Mouse (Mus musculus): Measurements from ENCODE around the gene Adgrg1.

The Adgrg1 gene

DNA sequence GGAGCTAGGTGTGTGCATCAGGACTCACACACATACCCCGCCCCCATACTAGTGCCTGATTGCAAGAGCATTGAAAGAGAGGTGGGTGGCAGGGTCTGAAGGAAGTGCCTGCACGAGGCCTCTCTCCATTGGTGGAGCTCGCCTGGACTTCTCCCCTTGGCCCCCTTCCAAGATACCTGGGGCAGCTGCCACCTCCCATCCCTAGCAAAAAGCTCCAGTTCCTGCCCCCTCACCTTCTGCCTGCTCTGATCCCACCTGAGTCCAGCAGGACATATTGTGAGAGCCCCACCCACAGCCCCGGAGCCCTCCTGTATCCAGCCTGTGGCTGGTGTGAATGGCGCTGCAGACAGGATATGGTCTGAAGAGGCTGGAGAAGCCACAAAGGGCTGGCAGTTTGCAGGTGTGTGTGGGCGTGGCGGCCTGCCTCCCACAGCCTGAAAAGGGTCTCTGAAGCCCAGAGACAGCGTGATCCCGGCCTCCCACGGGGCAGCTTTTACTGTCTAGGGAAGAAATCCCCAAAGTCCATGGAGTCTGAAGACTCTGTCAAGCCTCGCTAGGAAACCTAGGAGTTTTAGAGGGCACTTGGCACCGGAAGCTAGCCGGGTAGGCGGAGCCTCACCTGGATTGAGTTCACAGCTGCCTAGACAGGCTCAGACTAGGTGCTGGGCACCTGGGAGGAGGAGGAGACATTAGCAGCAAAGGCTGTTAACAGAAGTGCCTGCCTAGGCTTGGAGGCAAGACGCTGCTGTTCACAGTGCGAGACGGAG lies 2.3 kb downstream of the Adgrg1 start:
- in situ Hi-C loops (cut with MseI, MboI) = no loop called here

DNA sequence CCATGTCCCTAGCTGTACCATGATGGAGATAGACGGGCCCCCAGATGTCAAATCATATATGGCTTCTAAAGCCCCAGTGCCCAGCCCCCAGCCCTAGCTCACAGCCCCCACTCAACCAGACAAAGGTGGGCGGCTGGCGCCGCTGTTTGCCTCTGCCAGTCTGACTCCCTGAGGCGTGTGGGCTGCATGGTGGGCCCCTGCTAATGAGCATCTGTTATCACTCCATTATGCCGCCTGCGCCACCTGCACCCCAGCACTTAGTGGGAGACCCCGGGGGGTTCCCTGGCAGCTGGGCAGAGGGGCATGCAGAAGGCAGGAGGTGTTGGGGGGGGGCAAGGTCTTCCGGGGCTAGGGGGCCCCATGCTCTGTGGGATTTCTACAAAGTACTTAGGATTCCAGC lies 3.6 kb downstream of the Adgrg1 start:
- in situ Hi-C loops (cut with MseI, MboI) = no loop called here

DNA sequence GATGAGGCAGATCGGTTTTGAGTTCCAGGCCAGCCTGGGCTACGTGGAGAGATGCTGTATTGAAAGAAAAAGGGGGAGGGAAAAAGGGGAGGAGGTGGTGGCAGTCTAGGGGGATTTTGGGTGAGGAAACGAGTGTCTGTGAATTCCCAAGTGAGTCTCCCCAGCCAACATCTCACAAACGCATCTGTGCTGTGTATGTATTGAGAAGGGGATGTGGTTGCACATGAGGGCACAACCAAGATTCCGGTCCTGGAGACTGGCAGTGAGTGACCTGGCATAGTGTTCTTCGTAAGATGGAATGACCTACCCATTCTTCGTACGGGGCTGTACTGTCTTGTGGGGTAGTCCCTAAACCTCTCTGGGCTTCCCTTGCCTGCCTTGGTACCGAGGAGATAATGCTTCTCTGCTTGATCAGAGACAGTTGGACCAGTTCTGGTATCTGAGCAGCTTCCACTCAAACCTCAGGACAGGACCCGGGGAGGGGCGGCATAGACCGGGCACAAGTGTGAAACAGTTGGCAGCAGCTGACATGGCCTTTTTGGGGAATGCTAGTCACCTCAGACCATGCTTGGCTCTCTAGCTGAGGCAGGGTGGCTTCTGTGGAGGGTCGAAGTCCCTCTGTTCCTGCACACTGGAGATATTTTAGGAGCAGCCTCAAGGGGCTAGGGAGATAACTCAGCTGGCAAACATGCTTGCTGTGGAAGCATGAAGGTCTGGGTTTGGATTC lies 4.2 kb downstream of the Adgrg1 start:
- in situ Hi-C loops (cut with MseI, MboI) = no loop called here

DNA sequence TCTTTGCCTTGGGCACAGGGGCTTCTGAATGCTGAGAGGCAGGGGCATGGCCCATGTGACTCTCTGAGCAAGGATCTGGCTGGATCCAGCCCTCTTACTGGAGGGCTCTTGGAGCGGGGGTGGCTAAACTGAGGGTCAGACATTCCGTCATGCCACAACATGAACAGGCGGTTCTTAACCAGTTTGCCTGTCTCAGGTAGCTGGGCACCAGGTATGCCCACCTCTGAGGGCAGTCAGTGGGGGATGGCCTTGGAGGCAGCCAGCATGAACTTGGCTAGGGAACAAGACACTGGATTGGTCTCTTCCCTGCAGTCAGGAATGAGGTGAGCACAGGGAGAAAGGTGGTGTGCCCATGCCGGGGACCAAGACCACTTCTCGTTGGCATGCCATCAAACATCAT lies 5.6 kb downstream of the Adgrg1 start:
- in situ Hi-C loops (cut with MseI, MboI) = no loop called here

DNA sequence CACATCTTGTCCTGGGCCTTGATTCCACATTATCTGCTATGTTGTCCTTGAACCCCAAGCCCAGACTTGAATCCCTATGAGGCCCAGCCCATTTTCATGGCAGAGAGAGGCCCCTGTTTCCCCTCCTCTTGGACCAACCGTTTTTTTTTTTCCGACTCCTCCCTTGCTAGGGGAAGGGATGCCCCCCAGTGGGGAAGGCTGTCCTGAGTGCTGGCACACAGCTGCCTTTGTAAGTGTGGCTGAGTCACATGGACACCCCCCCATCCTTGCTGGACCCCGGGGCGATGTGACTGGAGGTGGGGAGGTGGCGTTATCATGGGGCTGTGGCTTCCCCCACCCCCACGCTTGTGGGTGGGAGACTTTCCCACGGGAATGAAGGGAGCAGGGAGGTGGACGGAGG lies 6.4 kb downstream of the Adgrg1 start:
- in situ Hi-C loops (cut with MseI, MboI) = no loop called here

DNA sequence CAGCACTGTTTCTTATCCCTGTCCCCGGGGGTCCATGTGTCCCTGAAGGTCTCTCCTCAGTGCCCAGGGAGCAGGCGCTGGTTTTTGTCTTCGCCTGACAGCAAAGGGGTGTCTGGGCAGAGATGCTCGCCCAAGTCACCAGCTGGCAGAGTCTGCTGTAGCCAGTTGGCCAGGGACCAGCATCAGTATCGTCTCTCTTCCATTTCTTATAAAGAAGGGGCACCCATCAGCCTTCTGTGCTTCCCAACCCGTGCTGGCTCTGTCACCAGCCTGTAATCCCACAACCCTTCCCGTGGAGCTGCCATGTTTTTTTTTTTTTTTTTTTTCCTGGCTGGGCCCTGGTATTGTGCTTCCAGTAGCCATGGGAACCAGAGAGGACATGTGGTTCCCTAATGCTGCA lies 7.3 kb downstream of the Adgrg1 start:
- in situ Hi-C loops (cut with MseI, MboI) = no loop called here

DNA sequence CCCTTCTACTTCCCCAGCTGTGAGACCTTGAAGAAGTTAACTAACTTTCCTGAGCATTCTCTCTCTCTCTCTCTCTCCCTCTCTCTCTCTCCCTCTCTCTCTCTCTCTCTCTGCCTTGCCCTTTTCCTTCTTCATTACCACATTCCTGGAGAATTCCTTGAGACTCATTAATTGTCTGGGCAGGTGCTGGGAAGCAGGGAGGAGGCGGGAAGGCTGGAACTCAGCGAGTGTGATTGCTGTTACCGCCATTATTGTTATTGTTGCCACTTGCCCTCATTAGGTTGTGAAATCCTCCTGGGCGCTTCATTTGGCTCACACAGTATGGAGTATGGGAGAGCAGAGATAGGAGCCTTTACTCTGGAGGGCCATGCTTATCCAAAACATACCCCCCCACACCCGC lies 8.6 kb downstream of the Adgrg1 start:
- in situ Hi-C loops (cut with MseI, MboI) = no loop called here

DNA sequence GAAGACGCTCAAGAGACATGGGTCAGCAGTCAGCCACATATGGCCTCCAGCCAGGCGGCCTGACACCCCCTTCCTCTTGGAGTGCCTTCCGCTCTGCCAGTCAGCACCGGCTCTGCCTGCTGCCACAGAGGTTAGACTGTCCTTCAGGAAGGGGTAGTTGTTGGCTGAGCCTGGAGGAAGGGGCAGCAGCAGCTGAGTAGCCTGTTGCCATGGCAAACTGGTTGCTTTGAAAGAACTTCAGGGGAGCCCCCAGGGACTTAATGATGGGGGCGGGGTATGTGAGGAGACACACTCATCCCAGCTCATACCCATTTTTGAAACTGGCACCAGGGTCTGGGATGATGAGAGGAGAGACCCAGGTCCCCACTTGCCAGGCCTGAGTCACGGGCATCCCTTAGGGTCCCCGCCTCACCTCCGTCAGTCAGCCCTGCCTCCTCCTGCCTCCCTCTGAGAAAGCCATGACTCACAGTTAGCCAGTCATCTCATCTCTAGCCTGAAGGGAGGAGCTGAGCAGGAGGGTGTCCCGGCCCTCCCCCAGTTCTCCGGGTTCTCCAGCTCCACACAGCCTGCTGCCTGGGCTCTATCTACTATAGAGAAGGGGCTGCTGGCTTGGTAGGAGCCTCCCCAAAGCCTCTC lies 9.4 kb downstream of the Adgrg1 start:
- in situ Hi-C loops (cut with MseI, MboI) = no loop called here

DNA sequence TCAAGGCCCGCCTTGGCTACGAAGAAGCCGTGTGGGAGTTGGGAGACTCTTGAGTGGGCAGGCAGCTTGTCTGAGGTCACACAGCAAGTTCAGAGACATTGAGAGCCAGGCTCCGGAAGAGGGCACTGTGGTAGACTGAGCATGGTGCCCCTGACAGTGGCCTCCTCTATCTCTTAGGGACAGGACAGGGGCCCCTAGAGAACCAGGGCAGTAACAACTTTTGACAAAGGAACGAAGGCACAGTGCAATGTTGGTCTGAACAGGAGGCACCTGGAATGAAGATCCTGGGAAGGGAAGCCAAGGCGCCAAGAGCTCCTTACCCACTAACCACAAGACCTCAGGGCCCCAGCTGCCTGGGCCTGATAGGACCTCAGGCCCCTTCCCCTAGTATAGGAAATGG lies 10.5 kb downstream of the Adgrg1 start:
- in situ Hi-C loops (cut with MseI, MboI) = no loop called here

DNA sequence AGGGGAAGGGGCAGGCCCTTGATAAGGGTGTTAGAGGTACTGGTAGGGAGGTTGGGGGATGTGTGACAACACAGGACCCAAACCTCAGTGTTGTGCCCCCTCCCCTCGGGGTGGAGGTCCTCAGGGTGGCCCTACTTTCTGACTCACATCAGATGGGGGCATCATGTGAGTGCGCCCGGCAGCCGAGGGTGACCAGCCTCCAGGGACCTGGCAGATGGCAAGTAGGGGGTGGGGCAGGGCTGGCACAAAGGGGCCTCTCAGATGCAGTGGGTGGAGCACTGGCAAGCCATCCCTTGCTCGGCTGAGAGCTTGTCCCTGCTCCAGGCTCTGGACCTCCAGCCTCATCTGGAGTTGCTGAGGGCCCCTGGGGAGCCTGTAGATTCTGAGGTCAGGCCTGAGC lies 12.1 kb downstream of the Adgrg1 start:
- in situ Hi-C loops (cut with MseI, MboI) = no loop called here

DNA sequence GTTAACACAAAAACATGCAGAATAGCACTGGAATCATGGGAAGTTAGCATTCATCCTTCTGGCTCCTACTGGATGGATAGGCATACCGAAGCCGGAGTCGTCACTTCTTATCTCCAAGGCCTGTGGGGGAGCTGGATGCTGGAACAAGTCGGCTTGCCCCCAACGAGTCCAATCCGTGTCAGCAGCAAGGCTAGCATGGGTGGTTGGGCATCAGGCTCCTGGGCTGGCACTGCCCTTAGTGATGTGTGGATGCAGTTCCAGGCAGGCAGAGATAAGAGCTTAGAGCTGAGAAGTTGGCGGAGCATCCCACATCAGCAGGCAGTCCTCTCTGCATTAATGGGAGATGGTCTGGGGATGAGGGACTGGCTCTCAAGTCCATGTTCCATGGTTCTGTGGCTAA lies 13.0 kb downstream of the Adgrg1 start:
- in situ Hi-C loops (cut with MseI, MboI) = no loop called here

DNA sequence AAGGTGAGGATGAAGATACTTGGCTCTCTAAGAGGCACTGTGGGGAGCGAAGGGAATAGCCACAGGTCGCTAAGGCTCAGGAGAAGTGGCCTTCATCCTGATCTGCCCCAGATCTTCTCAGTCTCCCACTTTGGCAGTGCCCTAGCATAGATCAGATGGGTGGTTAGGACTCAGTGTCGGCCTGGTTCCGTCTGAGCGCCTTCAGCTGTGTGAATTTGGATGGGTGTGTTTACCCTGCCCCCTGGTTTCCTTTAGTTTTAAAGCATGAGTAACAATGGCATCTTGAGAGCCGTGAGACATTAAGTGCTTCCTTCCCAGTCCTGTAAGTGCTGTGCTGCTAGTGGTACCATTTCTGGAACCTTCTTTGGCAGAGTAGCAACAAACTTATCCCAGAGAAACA lies 14.1 kb downstream of the Adgrg1 start:
- in situ Hi-C loops (cut with MseI, MboI) = no loop called here

DNA sequence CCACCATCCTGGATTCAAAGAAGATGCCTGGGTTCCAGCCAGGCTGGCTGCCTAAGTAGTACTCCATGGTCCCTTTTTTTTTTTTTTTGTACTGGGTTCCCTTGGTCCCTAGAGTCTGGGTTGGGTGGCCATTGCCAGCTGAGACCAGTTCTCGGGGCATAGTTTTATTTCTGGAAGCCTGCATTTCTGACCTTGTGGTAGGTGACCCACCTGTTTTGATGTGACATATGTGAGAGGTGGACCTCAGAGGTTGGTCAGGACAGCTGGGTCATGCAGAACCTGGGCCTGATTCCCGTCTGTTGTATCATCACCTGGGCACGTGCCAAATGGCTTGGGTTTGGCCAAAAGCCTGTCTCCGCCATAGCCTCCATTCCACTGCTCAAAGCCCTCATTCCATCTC lies 15.2 kb downstream of the Adgrg1 start:
- in situ Hi-C loops (cut with MseI, MboI) = no loop called here

DNA sequence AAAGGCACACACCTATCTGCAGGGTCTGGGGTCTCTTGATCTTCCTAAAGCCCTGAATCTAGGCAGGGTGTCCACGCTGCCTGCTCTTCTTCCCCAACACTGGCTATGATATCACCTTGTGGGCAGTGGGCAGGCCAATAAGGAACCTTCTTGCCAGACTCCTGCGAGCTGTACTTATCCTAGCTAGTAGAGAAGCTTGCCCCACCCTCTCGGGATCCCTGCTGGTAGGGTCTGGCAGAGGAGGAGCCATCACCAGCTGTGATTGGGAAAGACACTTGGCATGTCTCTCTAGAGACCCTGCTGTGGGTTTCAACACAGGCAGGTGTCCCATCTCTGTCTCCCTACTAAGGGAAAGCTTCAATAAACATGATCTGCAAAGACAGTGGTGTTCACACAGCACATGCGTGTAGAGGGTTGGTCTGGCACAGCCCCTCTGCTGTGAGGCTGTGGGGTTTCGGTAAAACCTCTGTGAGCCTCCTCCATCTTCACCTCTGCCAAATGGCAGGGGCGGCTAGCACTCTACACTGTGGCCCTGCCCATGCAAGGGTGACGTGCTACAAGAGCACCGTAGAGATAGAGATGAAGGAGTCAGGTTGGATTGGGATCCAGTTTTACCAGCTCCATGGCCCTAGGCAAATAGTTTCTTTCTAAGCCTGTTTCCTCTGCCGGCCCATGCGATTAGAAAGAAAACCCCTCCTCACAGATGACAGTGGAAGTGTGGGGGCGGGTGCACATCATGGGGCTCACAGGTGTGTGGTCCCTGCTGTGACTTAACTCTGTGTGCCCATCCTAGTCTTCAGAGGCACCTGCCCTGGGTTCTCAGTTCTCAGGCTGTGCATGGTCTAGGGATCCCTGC lies 16.3 kb downstream of the Adgrg1 start:
- in situ Hi-C loops (cut with MseI, MboI) = no loop called here

DNA sequence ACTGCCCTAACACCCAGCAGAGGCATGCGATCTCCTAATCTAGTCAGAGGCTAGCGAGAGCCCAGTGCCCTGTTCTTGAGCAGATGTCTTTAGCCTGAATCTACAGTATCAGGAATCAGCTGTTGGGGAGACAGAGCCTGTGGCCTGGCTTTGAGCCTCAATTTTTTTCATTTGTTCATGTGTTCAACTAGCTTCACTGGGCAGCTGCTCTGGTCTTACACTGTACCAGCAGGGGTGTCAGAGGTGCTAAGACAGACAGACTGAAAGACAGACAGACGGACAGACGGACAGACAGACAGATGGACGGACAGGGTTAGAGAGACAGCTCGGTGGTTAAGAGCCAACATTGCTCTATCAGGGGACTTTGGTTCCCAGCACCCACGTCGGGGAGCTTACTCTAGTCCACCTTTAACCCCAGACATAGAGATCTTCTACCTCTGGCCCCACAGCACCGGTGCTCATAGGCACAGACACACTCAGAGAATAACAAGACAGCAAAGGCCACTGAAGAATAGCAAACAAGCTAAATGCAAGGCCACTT lies 17.0 kb downstream of the Adgrg1 start:
- in situ Hi-C loops (cut with MseI, MboI) = no loop called here

DNA sequence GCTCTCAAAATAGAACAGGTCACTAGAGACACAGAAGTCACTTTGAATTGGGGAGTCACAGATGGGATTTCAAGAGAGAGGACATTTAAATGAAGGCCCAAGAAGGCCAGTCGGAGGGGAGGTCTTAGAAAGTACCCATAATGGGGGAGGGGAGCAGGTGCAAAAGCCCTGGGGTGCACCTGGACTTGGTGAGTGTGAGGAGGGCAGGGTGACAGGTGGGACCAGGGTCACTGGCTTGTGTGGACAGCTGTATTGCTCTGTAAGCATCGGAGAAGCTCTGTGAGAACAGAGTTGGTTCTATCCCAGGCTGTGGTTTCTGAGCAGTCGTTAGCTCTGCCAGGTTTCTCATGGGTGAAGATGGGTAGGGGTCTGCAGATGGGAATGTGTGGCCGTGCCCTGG lies 17.5 kb downstream of the Adgrg1 start:
- in situ Hi-C loops (cut with MseI, MboI) = no loop called here

DNA sequence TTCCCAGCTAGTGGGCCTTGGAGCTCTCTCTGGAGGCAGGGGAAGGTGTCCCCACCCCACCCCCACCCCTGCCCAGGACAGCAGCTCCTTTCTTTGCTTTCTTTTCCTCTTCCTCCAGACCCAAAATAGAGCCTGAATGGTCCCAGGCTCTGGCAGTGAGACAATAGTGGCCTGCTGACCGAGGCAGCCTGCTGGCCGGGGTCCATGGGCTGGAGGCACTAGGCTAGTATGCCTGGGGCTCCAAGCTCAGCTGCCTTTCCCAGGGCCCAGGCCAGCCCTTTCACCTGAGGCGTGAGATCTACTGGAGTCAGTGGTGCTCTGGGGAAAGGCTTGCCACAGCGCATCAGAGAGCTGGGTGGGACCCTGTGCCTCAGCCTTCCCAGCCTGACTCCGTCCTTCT lies 18.0 kb downstream of the Adgrg1 start:
- in situ Hi-C loops (cut with MseI, MboI) = no loop called here

DNA sequence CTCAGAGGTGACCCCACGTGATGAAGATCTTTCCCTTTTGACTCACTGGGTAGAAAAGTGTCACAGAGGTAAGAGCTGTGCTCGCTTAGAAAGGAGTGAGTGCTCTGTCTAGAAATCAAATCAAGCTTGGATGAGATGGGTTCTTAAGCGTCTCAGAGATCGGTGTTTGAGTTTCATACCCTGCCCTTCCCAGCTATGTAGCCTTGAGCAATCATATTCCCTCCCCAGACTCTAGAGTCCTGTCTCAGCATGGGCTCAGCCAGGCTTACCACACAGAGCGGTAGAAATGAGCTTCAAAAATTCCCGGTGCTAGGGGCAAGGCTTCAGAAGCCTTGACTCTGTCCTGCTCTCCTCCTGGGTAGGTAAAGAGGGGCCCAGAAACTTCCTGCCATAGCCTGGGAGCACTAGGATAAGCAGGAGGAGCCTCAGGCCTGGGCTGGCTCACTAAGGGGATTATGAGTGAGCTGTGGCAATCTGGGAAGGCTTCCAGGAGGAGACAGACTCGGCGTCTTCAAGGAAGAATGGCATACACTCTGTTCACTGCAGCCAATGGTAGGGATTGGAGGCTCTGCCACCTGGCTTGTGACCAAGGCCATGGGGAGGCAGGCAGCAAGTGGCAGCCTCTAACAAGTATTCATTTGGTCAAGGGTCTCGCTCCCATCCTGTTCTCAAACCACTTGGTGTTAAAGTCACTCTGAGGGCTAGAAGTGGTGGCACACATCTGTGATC lies 18.6 kb downstream of the Adgrg1 start:
- in situ Hi-C loops (cut with MseI, MboI) = no loop called here

DNA sequence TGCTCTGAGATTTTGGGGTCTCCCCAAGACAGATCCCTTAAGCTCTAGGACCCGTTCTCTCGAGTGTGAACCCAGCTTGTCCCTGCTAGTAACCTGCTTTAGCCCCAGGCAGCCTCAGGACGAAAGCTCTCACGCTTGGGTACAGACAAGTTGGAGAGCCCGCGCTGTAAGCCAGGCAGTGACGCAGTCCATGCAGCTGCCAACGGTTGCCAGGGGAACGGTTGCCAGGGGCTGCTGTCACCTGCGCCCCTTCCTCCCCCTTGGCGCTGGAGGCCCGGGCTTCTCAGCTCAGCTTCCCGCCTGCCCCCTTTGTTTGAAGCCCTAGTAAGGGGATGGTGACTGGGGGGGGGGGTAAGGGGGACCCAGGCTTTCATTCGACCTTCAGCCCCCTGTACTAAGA lies 19.5 kb downstream of the Adgrg1 start:
- in situ Hi-C loops (cut with MseI, MboI) = no loop called here

DNA sequence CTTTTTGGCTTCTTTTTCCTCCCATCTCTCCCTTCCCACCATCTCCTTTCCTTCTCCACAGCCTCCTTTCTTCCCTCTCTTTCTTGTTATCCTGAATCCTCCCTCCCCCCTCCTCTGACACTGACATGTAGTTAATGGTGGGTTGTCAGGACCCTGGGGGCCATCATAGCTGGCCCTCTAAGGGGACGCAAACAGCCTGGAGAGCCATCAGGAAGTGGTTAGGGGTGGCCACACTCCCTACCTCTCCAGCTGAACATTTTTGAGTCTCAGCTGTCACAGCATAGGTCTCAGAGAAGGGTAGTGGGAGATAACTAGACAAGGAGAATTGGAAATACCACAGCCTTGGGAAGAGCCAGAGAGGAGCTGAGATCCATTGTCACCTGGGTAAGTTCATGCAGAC lies 20.0 kb downstream of the Adgrg1 start:
- in situ Hi-C loops (cut with MseI, MboI) = no loop called here

DNA sequence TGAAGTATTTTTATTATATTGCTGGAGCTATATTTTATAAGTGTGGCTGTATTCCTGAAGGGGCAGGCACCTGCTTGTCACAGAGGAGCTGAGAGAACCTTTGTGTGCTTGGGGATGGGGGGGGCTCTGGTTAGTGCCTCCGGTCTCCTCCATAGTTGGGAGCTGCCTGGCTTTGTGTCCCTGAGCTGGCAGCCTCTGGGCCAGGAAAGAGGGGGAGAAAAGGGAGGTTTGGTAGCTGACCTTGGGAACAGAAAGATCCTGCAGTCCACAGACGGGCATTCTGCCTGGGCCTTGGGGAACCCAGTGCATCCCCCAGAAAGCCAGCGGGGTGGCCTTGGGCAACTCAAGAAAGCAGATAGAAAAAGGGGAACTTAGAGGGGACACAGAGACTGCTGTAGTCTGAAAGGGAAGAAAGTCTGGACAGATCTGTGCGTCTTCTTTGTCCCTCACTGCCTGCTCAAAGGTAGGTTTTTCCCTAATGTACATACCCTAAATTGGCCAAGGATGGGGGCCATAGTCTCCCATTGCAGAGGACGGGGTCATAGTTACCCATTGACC lies 20.9 kb downstream of the Adgrg1 start:
- in situ Hi-C loops (cut with MseI, MboI) = no loop called here

All from mouse trophoblast stem cell (cell line).